Mouse (Mus musculus): ENCODE measurements at regions not wholly inside any gene's neighbourhood (a gene's known extent, or its start where the extent isn't known, plus 50 kb on each side); places are given as distances from the start of the nearest gene placed in this dataset.
"Not testable (repeated sequence)": the region's sequence is repeated elsewhere in the genome, so short reads cannot be mapped to it uniquely, and the experiment has no call there.

DNA sequence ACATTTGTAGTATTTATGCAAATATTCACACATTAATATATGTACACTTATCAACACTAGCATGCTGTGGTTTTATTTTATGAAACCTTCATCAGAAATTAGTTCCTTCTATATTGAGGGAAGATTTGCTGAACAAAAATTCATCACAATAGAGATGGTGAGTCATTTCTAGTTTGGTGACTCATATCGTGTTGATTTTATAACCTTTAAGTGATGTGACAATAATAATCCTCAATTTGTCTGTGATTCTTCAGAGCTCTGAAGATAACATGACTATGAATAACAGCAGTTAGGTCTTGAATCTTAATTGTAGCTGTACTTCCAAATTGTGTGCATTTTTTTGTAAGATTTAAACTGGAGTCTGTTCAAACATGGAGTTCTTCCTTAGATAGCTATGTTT is 168.3 kb upstream of the L3mbtl3 start:
- WGBS = 96% methylated on average over 1 of the region's 1 CpGs
- Histone ChIP-seq H3K9me3 (no peaks in the 10 kb centered on the region), H3K4me3 (no peak overlapping the region), H3K4me1 (replicated peaks) (no peaks in the 10 kb centered on the region), H3K4me2 (no peak overlapping the region), H3K9ac (no peak overlapping the region), H3K27me3 (no peaks in the 10 kb centered on the region), H3K27ac (replicated peaks) (no peak overlapping the region), H3K36me3 (no peaks in the 10 kb centered on the region)
- no peak for ATAC-seq (ENCODE audit: low read depth)

DNA sequence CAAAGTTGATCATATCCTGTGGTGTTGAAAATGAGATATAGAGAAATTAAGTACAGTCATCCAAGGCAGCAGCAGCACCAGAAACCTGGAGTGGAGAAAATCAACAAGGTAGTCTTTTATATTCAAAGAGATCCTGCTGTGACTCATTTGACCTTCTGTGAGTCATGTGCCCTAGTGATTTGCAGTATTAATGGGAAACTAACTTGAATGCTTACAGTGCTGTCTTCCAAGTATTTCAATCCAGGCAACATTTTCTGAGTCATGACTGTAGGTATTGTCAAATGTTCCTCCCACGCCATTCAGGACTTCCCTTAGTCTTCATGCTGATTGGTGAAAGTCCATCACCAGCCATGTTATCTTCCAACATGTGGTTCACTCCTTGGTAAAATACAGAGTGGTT is 169.0 kb upstream of the L3mbtl3 start:
- WGBS = 80% methylated on average over 1 of the region's 1 CpGs
- no peak overlapping the region for H3K4me3 ChIP-seq
- H3K9ac ChIP-seq = no peak overlapping the region
- H3K4me2 ChIP-seq = no peak overlapping the region
- no peaks in the 10 kb centered on the region for H3K4me1 ChIP-seq (replicated peaks)
- H3K27ac ChIP-seq (replicated peaks) = no peak overlapping the region
- ATAC-seq (ENCODE audit: low read depth) = no peak
- no peaks in the 10 kb centered on the region for H3K27me3 ChIP-seq
- no peaks in the 10 kb centered on the region for H3K36me3 ChIP-seq
- no peaks in the 10 kb centered on the region for H3K9me3 ChIP-seq

DNA sequence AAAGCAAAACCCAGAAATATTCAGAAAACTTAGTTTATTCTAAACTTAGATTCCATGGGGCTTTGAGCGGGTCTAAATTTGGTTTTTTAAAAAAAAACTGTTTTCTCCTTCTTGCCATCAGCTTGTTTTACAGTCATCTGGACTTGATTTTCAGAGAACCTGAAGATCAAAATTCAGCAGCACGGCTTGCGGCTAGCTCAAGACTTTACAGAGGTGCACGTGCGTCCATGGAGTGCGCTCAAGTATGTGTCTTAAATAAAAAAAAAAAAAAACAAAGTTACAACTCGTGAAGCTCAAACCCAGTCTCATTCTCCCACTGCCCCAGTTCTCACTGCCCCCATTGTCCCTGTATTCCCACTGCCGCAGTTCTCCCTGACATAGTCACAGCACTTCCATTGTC is 180.5 kb upstream of the L3mbtl3 start:
- H3K27ac ChIP-seq (replicated peaks) = no peak overlapping the region
- no peak overlapping the region for H3K4me2 ChIP-seq
- WGBS = 85% methylated on average over 8 of the region's 8 CpGs
- H3K9ac ChIP-seq = no peak overlapping the region
- H3K27me3 ChIP-seq = no peaks in the 10 kb centered on the region
- no peaks in the 10 kb centered on the region for H3K4me1 ChIP-seq (replicated peaks)
- no peak overlapping the region for H3K4me3 ChIP-seq
- no peaks in the 10 kb centered on the region for H3K9me3 ChIP-seq
- ATAC-seq (ENCODE audit: low read depth) = no peak
- H3K36me3 ChIP-seq = no peaks in the 10 kb centered on the region

DNA sequence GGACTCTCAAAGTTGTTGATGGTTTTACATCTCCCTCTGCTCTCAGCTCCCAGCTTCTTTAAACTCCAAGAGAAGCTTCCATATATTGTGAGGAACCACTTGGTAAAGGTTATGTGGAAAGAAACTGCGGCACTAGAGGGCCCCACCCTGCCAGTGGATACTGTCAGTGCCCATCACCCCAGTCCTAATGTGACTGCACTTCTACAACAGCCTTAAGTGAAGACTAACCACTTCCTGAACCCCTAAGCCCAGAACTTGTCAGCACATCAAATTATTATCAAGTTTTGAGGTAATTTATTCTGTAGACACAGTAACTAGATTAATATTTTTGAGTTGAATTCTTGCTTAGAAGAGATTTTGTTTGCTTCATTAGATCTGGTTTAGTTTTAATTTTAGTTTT is 182.3 kb upstream of the L3mbtl3 start:
- Histone ChIP-seq H3K36me3 (no peaks in the 10 kb centered on the region), H3K4me2 (no peak overlapping the region), H3K27ac (replicated peaks) (no peak overlapping the region), H3K27me3 (no peaks in the 10 kb centered on the region), H3K9ac (no peak overlapping the region), H3K4me3 (no peak overlapping the region), H3K4me1 (replicated peaks) (no peaks in the 10 kb centered on the region), H3K9me3 (no peaks in the 10 kb centered on the region)
- 71% methylated on average over 1 of the region's 1 CpGs for WGBS
- no peak for ATAC-seq (ENCODE audit: low read depth)

DNA sequence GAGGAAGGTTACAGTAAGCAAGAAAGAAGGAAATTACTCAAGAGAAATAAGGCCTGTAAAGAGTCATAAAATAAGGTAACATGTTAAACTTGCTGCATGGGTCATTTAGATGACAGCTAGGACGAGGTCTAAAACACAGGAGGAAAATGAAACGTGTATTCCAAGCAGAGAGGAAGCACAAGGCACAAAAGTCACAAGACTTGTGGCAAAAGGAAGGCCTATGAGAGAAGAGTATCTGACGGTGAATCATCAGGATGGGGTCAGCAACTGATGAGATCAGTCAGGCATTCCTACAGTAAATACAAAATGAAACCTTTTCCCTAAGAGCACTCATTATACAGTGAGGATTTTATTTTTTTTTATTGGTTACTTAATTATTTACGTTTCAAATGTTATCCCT is 183.6 kb upstream of the L3mbtl3 start:
- H3K4me2 ChIP-seq = no peak overlapping the region
- H3K4me3 ChIP-seq = no peak overlapping the region
- H3K4me1 ChIP-seq (replicated peaks) = no peaks in the 10 kb centered on the region
- no peak overlapping the region for H3K9ac ChIP-seq
- no peaks in the 10 kb centered on the region for H3K9me3 ChIP-seq
- H3K27ac ChIP-seq (replicated peaks) = no peak overlapping the region
- ATAC-seq (ENCODE audit: low read depth) = no peak
- no peaks in the 10 kb centered on the region for H3K36me3 ChIP-seq
- 83% methylated on average over 4 of the region's 4 CpGs for WGBS
- no peaks in the 10 kb centered on the region for H3K27me3 ChIP-seq

DNA sequence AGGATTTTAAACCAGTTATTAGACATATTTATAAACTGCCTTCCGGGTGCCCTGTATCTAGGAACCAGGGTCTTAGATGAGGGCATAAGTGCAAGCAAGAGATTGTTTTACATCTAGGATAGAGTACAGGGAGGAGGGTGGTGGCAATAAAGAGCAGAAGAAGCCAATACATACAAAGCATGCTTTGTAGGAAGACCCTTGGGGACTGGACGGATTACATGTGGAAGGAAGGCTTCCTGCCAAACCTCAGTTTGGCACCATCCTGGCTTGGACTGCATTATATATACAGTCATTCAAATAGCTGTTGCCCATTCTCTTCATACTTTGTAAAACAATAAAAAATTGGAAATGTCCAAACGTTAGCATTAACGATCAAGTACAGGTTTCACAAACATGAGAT is 184.7 kb upstream of the L3mbtl3 start:
- Histone ChIP-seq H3K27me3 (no peaks in the 10 kb centered on the region), H3K36me3 (no peaks in the 10 kb centered on the region), H3K4me3 (no peak overlapping the region), H3K9ac (no peak overlapping the region), H3K4me1 (replicated peaks) (no peaks in the 10 kb centered on the region), H3K27ac (replicated peaks) (no peak overlapping the region), H3K4me2 (no peak overlapping the region), H3K9me3 (no peaks in the 10 kb centered on the region)
- ATAC-seq (ENCODE audit: low read depth) = no peak
- WGBS = 87% methylated on average over 4 of the region's 4 CpGs

DNA sequence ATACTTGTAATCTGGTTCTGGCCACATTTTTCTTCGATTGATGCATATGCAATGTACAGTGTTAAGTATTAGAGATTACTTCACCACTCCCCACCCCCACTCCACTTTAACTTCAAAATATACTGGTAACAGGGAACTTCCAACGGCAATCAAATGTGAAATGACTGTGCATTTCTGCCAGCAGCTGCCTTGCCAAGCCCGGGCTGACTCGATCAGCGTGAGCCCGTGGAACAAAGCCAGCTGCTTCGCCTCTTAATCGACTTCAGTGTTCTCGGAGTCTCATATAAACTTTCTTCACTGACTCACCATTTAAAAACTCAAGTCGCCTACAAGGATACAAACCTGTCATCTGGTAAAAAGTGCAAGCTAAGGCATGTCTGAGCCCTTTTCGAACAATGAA is 188.7 kb upstream of the L3mbtl3 start:
- H3K4me3 ChIP-seq = no peak overlapping the region
- no peaks in the 10 kb centered on the region for H3K36me3 ChIP-seq
- no peaks in the 10 kb centered on the region for H3K27me3 ChIP-seq
- no peaks in the 10 kb centered on the region for H3K4me1 ChIP-seq (replicated peaks)
- ATAC-seq (ENCODE audit: low read depth) = no peak
- H3K4me2 ChIP-seq = no peak overlapping the region
- no peak overlapping the region for H3K27ac ChIP-seq (replicated peaks)
- H3K9me3 ChIP-seq = no peaks in the 10 kb centered on the region
- 54% methylated on average over 11 of the region's 11 CpGs for WGBS
- no peak overlapping the region for H3K9ac ChIP-seq

DNA sequence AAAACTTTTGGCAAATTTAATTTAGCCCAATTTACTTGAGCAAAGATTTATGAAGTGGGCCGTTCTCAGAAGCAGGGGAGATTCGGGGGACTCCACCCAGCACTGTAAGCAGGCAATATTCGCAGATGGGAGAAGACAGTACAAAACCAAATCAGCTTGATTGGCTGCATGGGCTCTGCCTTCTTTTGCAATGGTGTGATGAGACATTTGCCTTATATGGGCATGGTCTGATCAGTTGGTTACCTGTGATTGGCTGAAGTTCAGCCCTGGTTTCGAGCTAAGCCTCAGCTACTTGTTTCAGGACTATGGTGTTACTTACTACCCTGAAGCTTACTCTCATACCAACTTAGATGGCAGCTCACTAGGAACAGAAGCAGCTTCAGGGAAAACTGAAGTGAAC is 185.6 kb upstream of the Arhgap18 start:
- Histone ChIP-seq H3K4me2 (no peak overlapping the region), H3K4me3 (no peak overlapping the region), H3K27ac (replicated peaks) (no peak overlapping the region), H3K27me3 (no peaks in the 10 kb centered on the region), H3K36me3 (no peaks in the 10 kb centered on the region), H3K9ac (no peak overlapping the region), H3K4me1 (replicated peaks) (no peaks in the 10 kb centered on the region), H3K9me3 (no peaks in the 10 kb centered on the region)
- 75% methylated on average over 4 of the region's 4 CpGs for WGBS
- ATAC-seq (ENCODE audit: low read depth) = no peak

DNA sequence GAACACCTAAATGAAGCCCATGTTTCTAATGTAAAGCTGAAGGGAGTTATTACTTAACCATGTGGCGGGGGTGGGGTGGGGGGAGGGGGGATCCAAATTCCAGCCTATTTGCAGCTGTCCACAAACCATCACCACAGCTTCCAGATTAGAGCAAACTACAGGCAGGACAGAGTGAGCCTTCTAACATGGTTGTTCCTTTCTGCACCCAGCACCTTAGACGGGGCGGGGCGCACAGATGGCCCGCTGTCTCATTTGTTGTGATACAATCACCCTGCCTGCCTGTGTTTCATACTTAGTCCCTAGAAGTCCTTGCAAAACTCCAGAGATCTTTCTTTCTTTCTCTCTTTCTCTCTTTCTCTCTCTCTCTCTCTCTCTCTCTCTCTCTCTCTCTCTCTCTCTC is 182.8 kb upstream of the Arhgap18 start:
- no peaks in the 10 kb centered on the region for H3K36me3 ChIP-seq
- H3K4me1 ChIP-seq (replicated peaks) = no peaks in the 10 kb centered on the region
- H3K27ac ChIP-seq (replicated peaks) = no peak overlapping the region
- no peak overlapping the region for H3K4me2 ChIP-seq
- no peak overlapping the region for H3K9ac ChIP-seq
- no peaks in the 10 kb centered on the region for H3K9me3 ChIP-seq
- WGBS = 83% methylated on average over 5 of the region's 5 CpGs
- no peak overlapping the region for H3K4me3 ChIP-seq
- no peaks in the 10 kb centered on the region for H3K27me3 ChIP-seq
- no peak for ATAC-seq (ENCODE audit: low read depth)

DNA sequence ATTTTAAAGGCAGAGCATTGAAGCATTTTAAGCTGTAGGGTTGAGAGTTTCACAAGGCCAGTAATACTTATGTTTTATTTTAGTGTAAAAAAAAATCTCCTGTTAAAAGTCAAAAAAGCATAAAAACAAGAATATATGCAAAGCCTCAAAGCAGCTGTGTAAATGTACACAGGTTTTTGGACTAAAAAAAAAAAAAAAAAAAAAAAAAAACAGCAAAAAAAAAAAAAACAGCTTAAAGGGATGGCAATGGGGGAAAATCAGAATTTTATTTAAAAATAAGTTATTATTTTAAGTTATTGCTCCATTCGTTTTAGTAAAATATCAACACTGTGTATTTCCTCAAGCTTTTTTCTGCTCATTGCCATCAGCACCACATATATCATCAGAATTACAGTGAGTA is 181.8 kb upstream of the Arhgap18 start:
- Histone ChIP-seq H3K4me3 (no peak overlapping the region), H3K9ac (no peak overlapping the region), H3K4me1 (replicated peaks) (no peaks in the 10 kb centered on the region), H3K36me3 (no peaks in the 10 kb centered on the region), H3K4me2 (no peak overlapping the region), H3K9me3 (no peaks in the 10 kb centered on the region), H3K27ac (replicated peaks) (no peak overlapping the region), H3K27me3 (no peaks in the 10 kb centered on the region)
- 91% methylated on average over 1 of the region's 1 CpGs for WGBS
- no peak for ATAC-seq (ENCODE audit: low read depth)

DNA sequence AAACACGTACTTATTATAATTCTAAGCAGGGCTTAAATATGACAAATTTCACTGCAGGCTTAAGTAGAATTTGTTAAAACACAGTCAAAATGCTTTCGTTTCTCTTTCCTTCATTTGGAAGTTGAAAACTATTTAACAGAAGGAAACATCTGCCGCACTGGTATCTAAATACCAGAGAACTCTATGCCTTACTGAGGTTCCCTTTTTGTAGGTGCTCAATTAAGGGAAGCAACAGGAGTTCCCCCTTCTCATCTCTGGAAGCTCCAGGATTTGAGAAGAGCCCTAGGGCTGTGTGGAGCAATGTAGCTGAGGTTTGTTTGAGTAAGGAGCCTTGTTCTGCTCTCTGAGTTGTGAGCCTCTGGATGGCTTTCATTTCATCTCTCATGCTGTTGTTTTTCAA is 177.1 kb upstream of the Arhgap18 start:
- H3K9me3 ChIP-seq = no peaks in the 10 kb centered on the region
- H3K4me1 ChIP-seq (replicated peaks) = no peaks in the 10 kb centered on the region
- no peak overlapping the region for H3K4me2 ChIP-seq
- H3K9ac ChIP-seq = no peak overlapping the region
- WGBS = 94% methylated on average over 3 of the region's 3 CpGs
- no peaks in the 10 kb centered on the region for H3K27me3 ChIP-seq
- H3K27ac ChIP-seq (replicated peaks) = no peak overlapping the region
- no peak for ATAC-seq (ENCODE audit: low read depth)
- H3K36me3 ChIP-seq = no peaks in the 10 kb centered on the region
- no peak overlapping the region for H3K4me3 ChIP-seq

DNA sequence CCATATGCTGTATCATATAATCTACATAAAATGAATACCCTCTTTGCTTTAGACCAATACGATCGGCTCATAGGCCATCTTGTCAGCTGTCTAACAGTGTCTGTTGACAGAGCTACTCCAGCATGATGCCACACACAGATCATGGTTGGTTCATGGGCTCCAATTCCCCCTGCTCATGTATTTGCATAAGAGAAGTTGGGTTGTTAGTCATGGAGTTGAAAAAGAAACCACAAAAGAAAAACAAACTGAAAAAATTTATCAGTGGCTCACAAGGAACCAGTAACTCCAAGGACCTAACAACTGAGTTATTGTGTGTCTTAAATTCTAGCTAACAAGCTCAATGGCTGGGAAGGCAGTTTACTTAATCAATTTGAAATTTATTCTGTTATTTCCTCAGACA is 176.1 kb upstream of the Arhgap18 start:
- no peaks in the 10 kb centered on the region for H3K36me3 ChIP-seq
- H3K27me3 ChIP-seq = no peaks in the 10 kb centered on the region
- H3K4me1 ChIP-seq (replicated peaks) = no peaks in the 10 kb centered on the region
- H3K4me2 ChIP-seq = no peak overlapping the region
- no peak overlapping the region for H3K9ac ChIP-seq
- H3K27ac ChIP-seq (replicated peaks) = no peak overlapping the region
- 86% methylated on average over 2 of the region's 2 CpGs for WGBS
- ATAC-seq (ENCODE audit: low read depth) = no peak
- H3K4me3 ChIP-seq = no peak overlapping the region
- H3K9me3 ChIP-seq = no peaks in the 10 kb centered on the region

DNA sequence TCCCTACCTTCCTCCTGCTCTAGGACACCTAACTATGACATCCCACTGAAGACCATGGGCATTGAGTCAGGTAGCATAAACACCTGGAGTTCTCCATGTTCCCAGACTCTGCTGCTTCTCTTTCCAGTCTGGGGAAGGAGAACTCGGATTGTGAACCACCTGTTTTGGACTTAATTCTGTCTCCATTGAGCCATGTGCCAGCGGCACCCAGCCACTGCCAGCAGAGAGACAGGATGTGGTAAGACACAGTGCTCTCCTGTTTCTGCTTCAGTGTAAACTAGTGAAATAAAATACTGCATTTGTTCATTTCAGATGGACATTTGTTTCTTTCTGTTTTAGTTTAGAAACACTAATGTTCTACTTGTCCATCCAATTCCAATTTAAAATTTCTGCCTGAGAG is 168.1 kb upstream of the Arhgap18 start:
- WGBS = 74% methylated on average over 2 of the region's 2 CpGs
- Histone ChIP-seq H3K4me1 (replicated peaks) (no peaks in the 10 kb centered on the region), H3K27ac (replicated peaks) (no peak overlapping the region)

DNA sequence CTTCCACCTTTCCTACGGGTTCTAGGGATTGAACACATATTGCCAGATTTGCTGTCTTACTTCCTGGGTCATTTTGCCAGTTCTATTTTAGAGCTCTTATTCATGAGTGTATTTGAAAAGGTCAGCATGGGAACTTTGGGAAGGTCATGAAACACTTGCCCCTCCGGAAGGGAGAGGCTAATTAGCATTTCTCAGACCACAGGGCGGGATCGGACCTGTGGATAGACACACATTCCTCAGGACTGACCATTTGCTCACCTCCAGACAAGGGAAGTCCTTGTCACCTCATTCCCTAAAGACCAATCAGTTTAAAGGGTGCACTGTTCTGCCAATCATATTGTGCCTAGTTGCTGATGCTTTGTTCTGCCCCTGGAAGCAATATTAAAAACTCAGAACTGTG is 146.1 kb upstream of the Arhgap18 start:
- not testable (repeated sequence) for H3K27ac ChIP-seq (replicated peaks); H3K4me1 ChIP-seq (replicated peaks); H3K4me2 ChIP-seq; H3K9ac ChIP-seq; H3K4me3 ChIP-seq; ATAC-seq (ENCODE audit: low read depth); H3K9me3 ChIP-seq; H3K36me3 ChIP-seq; H3K27me3 ChIP-seq
- 83% methylated on average over 4 of the region's 4 CpGs for WGBS

More for the DNA sequence above, 168.1 kb upstream of the Arhgap18 start:
- peaks cover 12% of the 10 kb centered on the region; the same call in 1 of the 2 replicates for H3K9me3 ChIP-seq
- no peak overlapping the region for H3K9ac ChIP-seq
- H3K4me2 ChIP-seq = no peak overlapping the region
- H3K4me3 ChIP-seq = no peak overlapping the region
- H3K27me3 ChIP-seq = no peaks in the 10 kb centered on the region
- ATAC-seq (ENCODE audit: low read depth) = no peak
- no peaks in the 10 kb centered on the region for H3K36me3 ChIP-seq
